Mouse (Mus musculus): ENCODE results near the gene Sh3rf1.
A peak's percentile ranks its signal among the peaks of the same experiment; 100 is the strongest.
"Not testable (repeated sequence)": the region's sequence is repeated elsewhere in the genome, so short reads cannot be mapped to it uniquely, and the experiment has no call there.

The Sh3rf1 gene

GRCm38 (mm10) chr8:61378847-61379698 lies 155.4 kb downstream of the Sh3rf1 start:
- no peak for DNase-seq

- peak in 1 of 2 experiments; percentile 37 for DNase-seq
Observed at GRCm38 (mm10) chr8:61384536-61384935, 160.9 kb downstream of the Sh3rf1 start.

GRCm38 (mm10) chr8:61385502-61386191 lies 162.0 kb downstream of the Sh3rf1 start:
- no peak for DNase-seq

- peak; percentile 35 to 43 for DNase-seq
Observed at GRCm38 (mm10) chr8:61386645-61387044, 163.0 kb downstream of the Sh3rf1 start.

GRCm38 (mm10) chr8:61387501-61387963 lies 163.9 kb downstream of the Sh3rf1 start:
- DNase-seq: peak in 1 of 2 experiments; percentile 58

GRCm38 (mm10) chr8:61388341-61388740 lies 164.7 kb downstream of the Sh3rf1 start:
- no peak for DNase-seq

GRCm38 (mm10) chr8:61390307-61391057 lies 166.8 kb downstream of the Sh3rf1 start:
- no peak for DNase-seq

- peak; percentile 43 to 79 for DNase-seq
Observed at GRCm38 (mm10) chr8:61391058-61391434, 167.4 kb downstream of the Sh3rf1 start.

- peak in 1 of 2 experiments; percentile 26 for DNase-seq
Observed at GRCm38 (mm10) chr8:61397139-61397538, 173.5 kb downstream of the Sh3rf1 start.

GRCm38 (mm10) chr8:61397755-61398154 lies 174.1 kb downstream of the Sh3rf1 start:
- peak; percentile 62 to 88 for DNase-seq

- DNase-seq: no peak
Observed at GRCm38 (mm10) chr8:61402861-61403260, 179.2 kb downstream of the Sh3rf1 start.

- DNase-seq: no peak
Observed at GRCm38 (mm10) chr8:61403266-61404177, 179.8 kb downstream of the Sh3rf1 start.

GRCm38 (mm10) chr8:61404178-61404560 lies 180.5 kb downstream of the Sh3rf1 start:
- DNase-seq: no peak

GRCm38 (mm10) chr8:61409081-61409480 lies 185.4 kb downstream of the Sh3rf1 start:
- peak in 1 of 2 experiments; percentile 12 for DNase-seq

- not testable (repeated sequence) for DNase-seq
Observed at GRCm38 (mm10) chr8:61409712-61410111, 186.0 kb downstream of the Sh3rf1 start.

GRCm38 (mm10) chr8:61419521-61419920 lies 195.8 kb downstream of the Sh3rf1 start:
- DNase-seq: no peak

GRCm38 (mm10) chr8:61420166-61420565 lies 196.5 kb downstream of the Sh3rf1 start:
- DNase-seq: no peak

GRCm38 (mm10) chr8:61421606-61422005 lies 197.9 kb downstream of the Sh3rf1 start:
- no peak for DNase-seq

GRCm38 (mm10) chr8:61425125-61425524 lies 201.5 kb downstream of the Sh3rf1 start:
- DNase-seq: no peak

GRCm38 (mm10) chr8:61426072-61426471 lies 202.4 kb downstream of the Sh3rf1 start:
- DNase-seq: no peak

GRCm38 (mm10) chr8:61426671-61427070 lies 203.0 kb downstream of the Sh3rf1 start:
- no peak for DNase-seq
